Mouse (Mus musculus): ENCODE data around the gene Mob1b. TPM values are rescaled to one million over a fixed set of nuclear protein-coding genes. Genes with fewer than 3 reads are reported as not detected.

The Mob1b gene
- total RNA-seq, 2 experiments from 2014 or later = 52.2 to 57.3 TPM

GRCm38 (mm10) chr5:88764987-88765481 is 44.4 kb downstream of the Mob1b start, which contains the start of gene Dck:
Dck (plus strand) TSS chr5:88764996.
- intact Hi-C loops (cut with DNase I) = loop anchor here (2.0 to 10.0 kb wide), 3 partner anchors 44 to 200 kb away; partner anchors contain the start of genes Mob1b and Rufy3
- peak; percentile 99 for DNase-seq

- intact Hi-C loops (cut with DNase I) = loop anchor here (2.0 to 10.0 kb wide), 3 partner anchors 45 to 201 kb away; partner anchors contain the start of genes Mob1b and Rufy3
- no peak for DNase-seq
These were observed 44.9 kb downstream of the Mob1b start for GRCm38 (mm10) chr5:88765587-88765986.

- no peak for DNase-seq
- intact Hi-C loops (cut with DNase I) = loop anchor here (5.0 to 10.0 kb wide), 2 partner anchors 79 to 201 kb away; partner anchors contain the start of gene Rufy3
These were observed 45.5 kb downstream of the Mob1b start for GRCm38 (mm10) chr5:88766121-88766520.

GRCm38 (mm10) chr5:88766863-88767262 is 46.2 kb downstream of the Mob1b start:
- intact Hi-C loops (cut with DNase I) = loop anchor here (5.0 to 10.0 kb wide), 2 partner anchors 80 to 202 kb away; partner anchors contain the start of gene Rufy3
- no peak for DNase-seq

GRCm38 (mm10) chr5:88768201-88768600 is 47.5 kb downstream of the Mob1b start:
- no peak for DNase-seq
- intact Hi-C loops (cut with DNase I) = loop anchor here (5.0 to 10.0 kb wide), 2 partner anchors 81 to 203 kb away; partner anchors contain the start of gene Rufy3

GRCm38 (mm10) chr5:88782072-88782765 is 61.6 kb downstream of the Mob1b start:
- intact Hi-C loops (cut with DNase I) = no loop called here
- no peak for DNase-seq

- DNase-seq = no peak
- intact Hi-C loops (cut with DNase I) = no loop called here
These were observed 64.4 kb downstream of the Mob1b start for GRCm38 (mm10) chr5:88785059-88785458.

GRCm38 (mm10) chr5:88790675-88791074 is 70.0 kb downstream of the Mob1b start:
- intact Hi-C loops (cut with DNase I) = loop anchor here (2.0 to 5.0 kb wide), 4 partner anchors 92 to 892 kb away; no protein-coding TSS in a partner anchor
- DNase-seq = no peak

- intact Hi-C loops (cut with DNase I) = loop anchor here (2.0 to 5.0 kb wide), 4 partner anchors 91 to 891 kb away; no protein-coding TSS in a partner anchor
- DNase-seq = peak; percentile 45 to 64
These were observed 70.9 kb downstream of the Mob1b start for GRCm38 (mm10) chr5:88791256-88792245.

- intact Hi-C loops (cut with DNase I) = loop anchor here (5.0 kb wide), 2 partner anchors 89 to 889 kb away; no protein-coding TSS in a partner anchor
- DNase-seq = no peak
These were observed 73.0 kb downstream of the Mob1b start for GRCm38 (mm10) chr5:88793676-88794075.

GRCm38 (mm10) chr5:88795910-88796584 is 75.4 kb downstream of the Mob1b start:
- no peak for DNase-seq
- intact Hi-C loops (cut with DNase I) = no loop called here

- intact Hi-C loops (cut with DNase I) = no loop called here
- no peak for DNase-seq
These were observed 75.9 kb downstream of the Mob1b start for GRCm38 (mm10) chr5:88796588-88796987.

GRCm38 (mm10) chr5:88797121-88797520 is 76.5 kb downstream of the Mob1b start:
- intact Hi-C loops (cut with DNase I) = no loop called here
- DNase-seq = no peak

- intact Hi-C loops (cut with DNase I) = no loop called here
These were observed 85.0 kb downstream of the Mob1b start for GRCm38 (mm10) chr5:88805616-88806015.

GRCm38 (mm10) chr5:88806278-88806677 is 85.6 kb downstream of the Mob1b start:
- no peak for DNase-seq
- intact Hi-C loops (cut with DNase I) = no loop called here

More at GRCm38 (mm10) chr5:88805616-88806015, 85.0 kb downstream of the Mob1b start:
- DNase-seq = no peak

- DNase-seq = no peak
- intact Hi-C loops (cut with DNase I) = no loop called here
These were observed 86.7 kb downstream of the Mob1b start for GRCm38 (mm10) chr5:88807342-88807741.

GRCm38 (mm10) chr5:88813188-88813587 is 92.5 kb downstream of the Mob1b start:
- intact Hi-C loops (cut with DNase I) = no loop called here
- DNase-seq = no peak

Data from heart, postnatal 10 days (tissue).